Mouse (Mus musculus) cerebral cortex, adult 2 months (tissue): ENCODE data around the gene Ccdc155.

ENCODE experiments used
- WGBS: fragments of 180-500 bp; shearing (Covaris S2); methylation state at CpG from one replicate; pipeline ENCODE4 v1.1.7; 2018; 5-methylcytosine and 5-hydroxymethylcytosine counted together

The Ccdc155 gene

DNA sequence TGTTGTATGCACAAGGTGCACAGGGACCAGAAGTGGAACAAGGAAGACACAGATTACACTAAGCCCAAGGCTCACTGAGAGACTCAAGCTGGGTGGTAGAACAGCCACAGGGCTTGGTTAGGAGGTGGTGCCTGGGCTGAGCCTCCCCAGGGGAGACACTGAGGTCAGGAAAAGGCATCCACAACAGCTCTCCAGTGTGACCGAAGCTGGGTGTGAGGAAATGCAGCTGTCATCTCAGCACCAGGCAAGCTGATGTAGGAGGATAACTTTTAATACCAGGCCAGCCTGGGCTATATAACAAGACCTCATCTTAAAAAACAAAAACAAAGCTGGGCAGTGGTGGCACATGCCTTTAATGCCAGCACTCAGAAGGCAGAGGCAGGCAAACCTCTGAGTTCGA lies 13.5 kb downstream of the Ccdc155 start:
- 70% methylated on average over 2 of the region's 2 CpGs for WGBS

DNA sequence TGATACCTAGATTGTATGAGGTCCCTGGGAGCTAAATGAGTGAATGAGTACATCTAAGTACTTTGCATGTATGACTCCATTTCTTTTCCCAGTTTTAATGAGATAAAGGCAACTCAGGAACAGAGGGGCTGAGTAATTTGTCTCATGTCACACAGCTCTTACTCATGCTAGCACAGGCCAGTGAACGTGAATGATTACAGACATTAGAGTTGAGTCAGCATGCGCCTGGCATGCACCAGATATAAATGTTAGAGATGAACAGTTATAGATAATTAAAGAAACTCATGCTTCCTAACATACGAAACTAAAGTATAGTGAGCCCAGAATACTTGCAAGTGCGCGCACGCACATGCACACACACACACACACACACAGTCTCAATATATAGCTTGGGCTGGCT lies 14.5 kb downstream of the Ccdc155 start:
- 57% methylated on average over 6 of the region's 6 CpGs for WGBS

DNA sequence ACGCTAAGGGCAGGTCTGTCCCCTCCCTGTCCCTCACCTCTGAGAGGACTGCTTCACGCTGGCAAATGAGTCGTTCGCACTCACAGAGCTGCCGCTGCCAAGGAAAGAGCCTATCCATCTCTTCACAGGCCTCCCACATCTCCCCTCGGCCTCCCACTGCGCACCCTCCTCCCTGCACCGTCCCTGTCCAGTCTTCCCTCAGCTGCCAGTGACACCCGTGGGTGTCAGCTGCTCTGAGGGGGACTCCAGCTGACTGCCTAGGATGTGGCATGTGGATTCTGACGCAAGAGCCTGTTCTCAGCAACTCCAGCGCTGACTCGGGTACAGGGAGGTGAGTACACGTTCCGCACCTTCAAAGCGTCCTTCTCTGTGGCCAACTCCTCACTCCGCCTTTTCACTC lies 15.1 kb downstream of the Ccdc155 start:
- 36% methylated on average over 16 of the region's 16 CpGs for WGBS

DNA sequence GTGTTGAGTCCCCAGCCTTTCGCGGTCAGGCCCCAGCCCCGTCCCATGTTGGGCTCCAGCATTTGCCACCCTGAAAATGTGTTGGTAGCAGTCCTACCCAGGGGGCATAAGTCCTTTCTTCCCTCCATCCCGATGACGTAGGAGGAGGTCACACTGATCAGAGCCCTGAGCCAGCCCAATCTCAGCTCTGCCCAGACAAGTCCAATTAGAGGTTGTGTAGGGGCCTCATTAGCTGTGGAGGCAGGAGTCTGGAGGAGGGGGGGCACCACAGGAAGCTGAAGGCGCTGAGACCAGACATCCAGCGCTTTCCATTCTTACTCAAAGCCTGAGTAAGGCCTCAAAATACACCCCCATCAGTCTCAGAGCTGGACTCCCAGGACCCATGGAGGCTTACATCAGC lies 18.8 kb downstream of the Ccdc155 start:
- 70% methylated on average over 7 of the region's 7 CpGs for WGBS

- 79% methylated on average over 7 of the region's 7 CpGs for WGBS
Measured at GRCm38 (mm10) chr7:45183672-45184071, 21.0 kb downstream of the Ccdc155 start.

- 12% methylated on average over 11 of the region's 11 CpGs for WGBS
Measured at GRCm38 (mm10) chr7:45182606-45183005, 22.1 kb downstream of the Ccdc155 start.

- under 1% methylated on average over 34 of the region's 34 CpGs for WGBS
Measured at GRCm38 (mm10) chr7:45182199-45182601, 22.5 kb downstream of the Ccdc155 start.

- 3% methylated on average over 35 of the region's 35 CpGs for WGBS
Measured at GRCm38 (mm10) chr7:45181540-45181939, 23.2 kb downstream of the Ccdc155 start.

- 21% methylated on average over 20 of the region's 20 CpGs for WGBS
Measured at GRCm38 (mm10) chr7:45180896-45181477, 23.7 kb downstream of the Ccdc155 start, which contains the start of gene Pth2. Gene Pth2, plus strand, starts transcription at chr7:45180995.

GRCm38 (mm10) chr7:45179469-45179868 lies 25.2 kb downstream of the Ccdc155 start, which contains the start of gene Gfy:
Gene Gfy, minus strand, starts transcription at chr7:45179569.
- WGBS: 43% methylated on average over 7 of the region's 7 CpGs

GRCm38 (mm10) chr7:45178550-45178949 lies 26.1 kb downstream of the Ccdc155 start:
- WGBS: 27% methylated on average over 7 of the region's 7 CpGs

DNA sequence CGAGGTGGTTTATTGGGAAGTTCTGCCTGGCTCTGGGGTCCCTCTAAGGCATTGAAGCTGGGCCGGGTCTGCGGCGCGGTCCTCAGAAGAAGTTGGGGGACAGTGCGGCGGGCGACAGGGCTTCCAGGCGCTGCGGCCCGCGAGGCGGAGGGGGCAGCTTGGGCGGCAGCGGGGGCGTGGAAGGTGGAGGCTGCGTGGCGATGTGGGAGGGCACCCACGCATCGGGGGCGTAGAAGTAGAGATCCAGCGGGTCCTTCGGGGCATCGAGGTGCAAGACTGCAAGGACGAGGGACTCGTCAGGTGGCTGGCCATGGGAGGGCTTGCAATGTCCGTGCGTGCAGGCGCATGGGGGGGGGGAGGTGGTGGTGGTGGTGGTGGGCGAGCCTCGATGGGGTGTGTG lies 28.3 kb downstream of the Ccdc155 start:
- 3% methylated on average over 31 of the region's 31 CpGs for WGBS

DNA sequence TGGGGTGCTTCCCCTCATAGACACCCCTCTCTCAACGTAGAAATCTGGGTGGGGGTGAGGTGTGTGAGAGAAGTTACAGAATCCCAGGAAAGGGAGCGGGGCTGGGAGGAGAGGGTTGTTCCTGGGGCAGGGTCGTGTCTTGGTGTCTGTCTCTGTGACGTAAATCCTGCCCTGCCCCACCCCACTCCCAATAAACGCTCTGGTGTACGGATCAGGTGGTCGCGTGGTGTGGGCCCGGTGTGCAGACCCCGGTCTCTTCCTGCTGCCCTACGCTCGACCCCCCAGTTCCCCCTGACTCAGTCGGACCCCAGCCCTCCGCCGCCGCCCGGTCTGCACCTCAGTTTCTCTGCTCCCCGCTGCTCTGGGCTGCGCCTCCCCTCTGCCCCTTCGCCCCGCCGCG lies 28.8 kb downstream of the Ccdc155 start:
- WGBS: 3% methylated on average over 23 of the region's 23 CpGs

GRCm38 (mm10) chr7:45175398-45175797 lies 29.3 kb downstream of the Ccdc155 start:
- 8% methylated on average over 13 of the region's 13 CpGs for WGBS

DNA sequence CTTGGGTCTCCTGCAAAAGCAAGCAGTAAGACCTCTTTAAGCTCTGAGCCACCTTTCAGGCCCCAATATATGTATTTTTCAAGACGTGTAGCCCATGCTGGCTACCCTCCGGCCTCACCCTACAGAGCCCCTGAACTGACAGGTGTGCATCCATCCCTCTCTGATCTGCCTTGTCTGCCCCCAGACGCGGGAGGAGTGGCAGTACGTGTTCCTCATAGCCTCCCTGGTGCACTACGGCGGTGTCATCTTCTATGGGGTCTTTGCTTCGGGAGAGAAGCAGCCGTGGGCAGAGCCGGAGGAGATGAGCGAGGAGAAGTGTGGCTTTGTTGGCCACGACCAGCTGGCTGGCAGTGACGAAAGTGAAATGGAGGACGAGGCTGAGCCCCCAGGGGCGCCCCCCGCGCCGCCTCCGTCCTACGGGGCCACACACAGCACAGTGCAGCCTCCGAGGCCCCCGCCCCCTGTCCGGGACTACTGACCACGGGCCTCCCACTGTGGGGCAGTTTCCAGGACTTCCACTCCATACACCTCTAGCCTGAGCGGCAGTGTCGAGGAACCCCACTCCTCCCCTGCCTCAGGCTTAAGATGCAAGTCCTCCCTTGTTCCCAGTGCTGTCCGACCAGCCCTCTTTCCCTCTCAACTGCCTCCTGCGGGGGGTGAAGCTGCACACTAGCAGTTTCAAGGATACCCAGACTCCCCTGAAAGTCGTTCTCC lies 30.0 kb downstream of the Ccdc155 start:
- WGBS: 6% methylated on average over 29 of the region's 29 CpGs

- 67% methylated on average over 1 of the region's 1 CpGs for WGBS
Measured at GRCm38 (mm10) chr7:45173772-45174171, 30.9 kb downstream of the Ccdc155 start.

- 52% methylated on average over 7 of the region's 7 CpGs for WGBS
Measured at GRCm38 (mm10) chr7:45172974-45173373, 31.7 kb downstream of the Ccdc155 start.

DNA sequence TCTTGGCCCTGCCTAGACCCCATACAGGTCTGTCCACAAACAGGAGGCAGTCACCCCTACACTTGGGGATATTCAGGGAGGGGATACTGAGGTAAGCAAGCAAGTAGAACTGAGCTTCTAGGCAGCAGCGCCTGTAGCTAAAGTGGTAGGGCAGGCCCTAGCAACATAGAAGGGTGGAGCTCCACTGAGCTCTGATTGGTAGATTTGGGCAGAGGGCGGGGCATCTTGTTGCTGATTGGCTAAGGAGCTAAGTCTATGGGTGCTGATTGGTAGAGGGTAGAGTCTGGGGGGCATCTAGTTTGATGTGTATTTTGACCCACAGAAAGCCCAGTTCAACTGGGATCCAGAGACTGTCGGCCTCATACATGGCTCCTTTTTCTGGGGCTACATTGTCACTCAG lies 35.2 kb downstream of the Ccdc155 start:
- 73% methylated on average over 3 of the region's 3 CpGs for WGBS

DNA sequence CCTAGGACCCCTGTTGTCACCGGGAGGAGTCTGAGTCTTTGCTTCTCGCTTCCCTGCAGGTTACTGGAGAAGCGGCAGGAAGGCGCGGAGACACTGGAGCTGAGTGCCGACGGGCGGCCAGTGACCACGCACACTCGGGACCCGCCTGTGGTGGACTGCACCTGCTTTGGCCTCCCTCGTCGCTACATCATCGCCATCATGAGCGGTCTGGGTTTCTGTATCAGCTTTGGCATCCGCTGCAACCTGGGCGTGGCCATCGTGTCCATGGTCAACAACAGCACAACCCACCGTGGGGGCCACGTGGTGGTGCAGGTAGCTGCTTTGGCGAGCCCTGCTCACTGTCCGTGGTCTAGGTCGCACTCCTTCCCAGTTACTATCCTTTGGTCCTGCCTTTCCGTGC lies 36.0 kb downstream of the Ccdc155 start:
- WGBS: 7% methylated on average over 24 of the region's 24 CpGs

GRCm38 (mm10) chr7:45167761-45168445 lies 36.8 kb downstream of the Ccdc155 start:
- 6% methylated on average over 19 of the region's 19 CpGs for WGBS

GRCm38 (mm10) chr7:45166950-45167401 lies 37.7 kb downstream of the Ccdc155 start:
- 18% methylated on average over 10 of the region's 10 CpGs for WGBS

DNA sequence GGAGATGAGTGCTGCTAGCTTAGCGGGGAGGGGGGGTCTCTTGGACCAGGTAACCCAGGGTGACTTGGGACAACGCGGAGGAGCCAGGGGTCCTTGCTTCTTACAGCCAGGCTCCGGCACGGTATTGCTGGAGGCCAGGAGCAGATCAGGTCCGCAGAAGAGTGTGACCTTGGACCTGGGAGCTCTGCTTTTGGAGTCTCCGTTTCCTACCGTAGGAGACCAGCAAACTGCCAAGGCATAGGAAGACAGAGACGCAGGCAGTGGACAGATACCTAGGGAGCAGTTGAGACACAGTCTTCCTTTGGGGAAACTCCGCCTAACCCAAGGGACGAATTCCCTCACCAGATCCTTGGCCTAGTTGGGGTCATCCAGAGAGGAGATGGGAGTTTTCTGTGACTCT lies 39.0 kb downstream of the Ccdc155 start:
- 40% methylated on average over 11 of the region's 11 CpGs for WGBS

DNA sequence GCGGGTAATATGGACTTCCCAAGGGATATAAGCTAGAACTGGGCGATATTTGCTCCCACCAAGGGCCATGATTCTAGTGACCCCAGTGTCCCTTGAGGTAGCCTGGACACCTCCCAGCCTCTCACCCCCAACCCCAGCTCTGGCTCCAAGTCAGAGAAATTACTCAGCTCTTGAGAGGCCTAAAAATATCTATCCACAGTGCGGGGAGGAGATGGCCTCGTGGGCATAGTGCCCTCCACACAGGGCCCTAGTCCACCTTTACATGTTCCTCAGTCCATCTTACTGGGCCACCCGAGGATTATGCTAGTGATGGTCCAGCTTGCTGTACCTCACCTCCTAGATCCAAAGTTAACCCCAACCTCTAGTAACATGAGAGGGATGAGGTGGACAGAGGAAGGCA lies 39.9 kb downstream of the Ccdc155 start:
- WGBS: 41% methylated on average over 5 of the region's 5 CpGs
